Mouse (Mus musculus) R1 (cell line): ENCODE results near the gene Acacb.
A peak's percentile ranks its signal among the peaks of the same experiment; 100 is the strongest.

ENCODE experiments used
- DNase-seq: peaks from one replicate; pipeline ENCODE4 v3.0.0-alpha.2; 2018; ENCODE audit warnings: low read depth, low spot score

Acacb gene

DNA sequence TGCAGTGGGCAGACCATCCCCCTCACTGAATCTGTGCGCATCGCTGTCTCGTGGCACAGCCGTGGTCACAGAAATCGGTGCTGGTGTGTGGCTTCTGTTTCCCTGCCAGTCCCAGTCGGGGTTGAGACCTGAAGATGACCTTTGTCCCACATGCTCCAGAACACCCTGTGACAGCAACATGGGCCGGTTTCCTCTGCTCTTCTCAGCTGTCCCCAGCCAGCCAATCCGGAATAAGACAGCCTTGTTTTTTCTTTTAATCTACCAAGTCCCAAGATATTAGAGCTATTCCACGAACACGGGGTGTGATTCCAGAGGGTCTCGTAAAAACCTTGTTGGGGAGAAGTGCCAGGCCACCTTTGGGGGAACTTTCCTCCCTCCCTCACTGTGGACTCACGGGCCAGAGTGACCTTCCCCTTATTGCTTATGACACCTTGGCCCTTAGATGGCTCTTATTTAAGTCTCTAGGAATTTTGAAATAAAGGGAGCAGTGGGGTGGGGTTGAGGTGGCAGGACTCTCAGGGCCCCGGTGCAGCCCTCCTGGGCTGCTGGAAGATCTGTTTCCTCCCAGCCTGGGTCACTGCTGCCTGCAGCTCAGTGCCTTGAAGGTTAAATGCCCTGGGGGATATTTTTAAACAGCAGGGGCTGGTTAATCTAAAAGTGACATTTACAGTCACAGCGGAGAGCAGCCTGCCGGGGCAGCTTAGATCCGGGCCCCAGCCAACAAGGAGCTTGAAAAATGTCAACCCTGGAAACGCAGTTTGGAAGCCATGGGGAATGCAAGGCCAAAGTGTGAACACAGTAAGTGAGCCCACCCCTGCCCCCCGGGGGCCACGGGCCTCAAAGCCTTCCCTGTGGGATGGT lies at the start of gene Acacb:
TSS of gene Acacb (plus strand) at position 508 of the 861 bp plus-strand sequence.
- peak; percentile 52 for DNase-seq

DNA sequence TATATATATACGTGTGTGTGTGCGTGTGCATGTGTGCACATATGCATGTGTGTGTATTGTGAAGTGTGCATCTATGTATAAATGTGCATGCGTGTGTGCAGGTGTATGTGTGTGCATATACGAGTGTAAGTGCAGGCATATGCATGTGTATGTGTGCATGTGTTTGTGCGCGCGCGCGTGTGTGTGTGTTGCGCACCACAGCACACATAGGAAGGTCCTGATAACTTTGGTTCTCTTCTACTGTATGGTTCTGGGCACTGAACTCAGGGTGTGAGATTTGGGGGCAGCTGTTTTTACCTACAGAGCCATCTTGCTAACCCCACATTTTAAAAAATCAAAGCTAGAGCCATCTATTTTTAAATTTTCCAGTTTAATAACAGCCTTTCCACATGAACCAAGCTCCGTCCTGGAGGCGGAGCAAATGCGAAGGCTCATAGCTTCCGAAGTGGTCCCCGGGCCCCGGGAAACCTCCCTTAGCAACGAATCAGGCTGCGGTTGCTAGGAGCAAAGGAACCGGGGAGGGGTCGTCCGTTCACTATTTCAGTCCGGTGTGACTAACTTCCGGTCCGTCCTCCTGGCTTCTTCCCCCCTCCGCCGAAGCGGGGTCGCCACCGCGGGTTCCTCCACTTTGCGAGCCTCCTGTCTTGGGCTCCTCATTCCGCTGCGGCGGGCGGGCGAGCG lies 46.5 kb upstream of the Acacb start:
- DNase-seq, result peak; percentile 94

DNA sequence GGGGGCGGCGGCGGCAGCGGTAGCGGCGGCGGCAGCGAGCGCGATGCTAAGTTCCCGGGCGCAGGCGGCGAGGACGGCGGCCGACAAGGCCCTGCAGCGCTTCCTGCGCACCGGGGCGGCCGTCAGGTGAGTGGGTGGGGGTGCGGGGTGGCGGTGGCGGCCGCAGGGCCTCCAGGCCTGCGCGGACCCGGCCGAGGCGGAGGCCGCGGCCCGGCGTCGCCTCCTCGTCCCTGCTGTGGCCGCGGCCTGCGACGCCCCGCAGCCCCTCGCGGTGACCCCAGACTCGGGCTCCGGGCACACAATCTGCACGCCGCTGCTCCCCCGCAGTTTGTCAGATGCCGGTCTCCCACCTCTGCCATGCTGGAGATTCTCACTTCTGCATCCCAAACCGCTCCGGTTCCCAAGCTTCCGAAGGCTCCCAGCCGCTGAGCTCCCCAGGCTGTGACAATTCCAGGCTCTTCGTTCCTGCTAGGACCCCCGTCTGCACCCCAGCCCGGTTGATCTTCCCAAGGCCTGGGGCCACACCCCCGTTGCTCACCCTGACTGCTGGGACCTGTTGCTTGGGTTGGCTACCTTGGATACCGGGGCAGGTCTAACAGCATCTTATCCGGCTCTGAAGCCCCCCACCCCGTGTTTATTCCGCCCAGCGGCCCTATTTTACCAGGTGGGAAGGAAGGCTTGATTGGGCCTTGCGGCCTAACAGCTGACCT lies 45.8 kb upstream of the Acacb start:
- no peak for DNase-seq

DNA sequence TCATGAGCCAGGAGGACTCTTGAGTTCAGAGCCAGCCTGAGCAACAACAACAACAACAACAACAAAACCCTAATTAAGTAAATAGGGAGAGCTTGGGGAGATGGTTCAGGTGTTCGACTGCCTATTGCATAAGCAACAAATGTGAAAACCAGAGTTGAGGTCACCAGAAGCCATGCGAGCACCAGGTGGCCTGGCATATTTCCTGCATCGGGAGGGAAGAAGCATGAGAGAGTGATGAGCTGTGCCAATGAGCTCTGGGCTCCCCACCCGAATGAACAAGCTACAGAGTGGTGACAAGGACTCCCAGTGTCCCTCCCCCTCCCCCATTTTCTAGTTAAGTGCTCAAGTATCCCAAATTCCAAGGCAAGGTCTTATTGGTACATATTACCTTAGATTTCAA lies 44.5 kb upstream of the Acacb start:
- DNase-seq, result no peak

DNA sequence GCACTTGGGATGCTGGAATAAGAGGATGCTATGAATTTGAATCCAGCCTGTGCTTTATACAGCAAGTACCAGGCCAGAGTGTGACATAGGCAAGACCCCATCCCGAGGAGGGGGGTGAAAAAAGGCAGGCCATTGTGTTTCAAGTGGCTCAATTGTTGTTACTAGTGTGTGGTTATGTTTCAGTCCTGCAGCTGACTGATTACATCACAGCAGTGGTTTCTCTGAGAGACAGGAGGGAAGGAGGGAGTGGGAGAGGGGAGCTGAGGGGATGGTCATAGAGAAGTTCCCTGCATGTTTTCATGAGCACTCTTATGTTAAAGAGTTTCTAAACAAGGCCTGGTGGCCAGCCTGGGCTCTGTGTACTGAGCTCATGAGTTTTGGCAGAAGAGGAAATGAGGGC lies 43.5 kb upstream of the Acacb start:
- DNase-seq, result no peak

DNA sequence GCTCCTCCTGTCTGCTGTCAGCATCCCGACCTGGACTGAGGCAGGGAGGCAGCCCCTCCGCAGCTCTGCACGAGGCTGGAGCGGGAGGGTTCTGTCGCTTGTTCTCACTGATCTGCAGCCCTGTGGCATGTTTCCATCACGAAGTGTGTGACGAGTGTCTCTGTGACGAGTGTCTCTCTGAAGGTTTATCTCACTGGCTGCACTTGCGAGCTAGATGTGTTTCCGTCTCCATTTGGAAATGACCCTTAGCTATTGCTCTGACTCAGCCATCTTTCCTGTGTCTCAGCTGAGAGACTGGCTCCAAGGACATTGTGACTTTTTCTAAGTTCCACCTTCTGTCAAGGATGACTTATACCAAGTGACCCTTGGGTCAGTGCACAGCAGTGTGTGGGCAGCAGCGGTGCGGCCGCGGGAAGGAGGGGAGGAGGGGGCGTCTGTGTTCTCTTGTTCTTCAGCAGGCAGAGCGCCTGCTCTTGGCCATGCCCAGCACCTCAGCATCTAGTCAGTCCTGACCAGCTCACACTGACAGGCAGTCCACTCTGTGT lies 39.9 kb upstream of the Acacb start:
- no peak for DNase-seq

DNA sequence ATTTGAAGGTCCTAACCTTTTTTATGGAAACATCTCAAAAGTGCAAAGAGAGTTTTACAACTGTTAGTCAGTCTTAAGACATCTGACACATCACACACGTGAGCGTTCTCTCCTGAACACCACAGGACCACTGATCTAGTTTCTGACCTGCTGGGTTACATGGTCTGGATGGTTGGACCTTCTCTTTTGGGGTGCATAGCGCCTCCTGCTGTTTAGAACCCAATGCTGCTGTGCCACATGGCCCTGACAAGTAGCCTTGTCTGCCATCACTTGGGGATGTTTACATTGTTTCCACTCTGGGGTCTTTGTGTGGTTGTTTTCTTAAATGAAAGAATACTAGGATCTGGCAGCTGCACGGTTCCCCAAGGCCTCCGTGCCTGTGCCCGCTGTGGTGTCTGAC lies 33.0 kb upstream of the Acacb start:
- DNase-seq, result peak; percentile 57

DNA sequence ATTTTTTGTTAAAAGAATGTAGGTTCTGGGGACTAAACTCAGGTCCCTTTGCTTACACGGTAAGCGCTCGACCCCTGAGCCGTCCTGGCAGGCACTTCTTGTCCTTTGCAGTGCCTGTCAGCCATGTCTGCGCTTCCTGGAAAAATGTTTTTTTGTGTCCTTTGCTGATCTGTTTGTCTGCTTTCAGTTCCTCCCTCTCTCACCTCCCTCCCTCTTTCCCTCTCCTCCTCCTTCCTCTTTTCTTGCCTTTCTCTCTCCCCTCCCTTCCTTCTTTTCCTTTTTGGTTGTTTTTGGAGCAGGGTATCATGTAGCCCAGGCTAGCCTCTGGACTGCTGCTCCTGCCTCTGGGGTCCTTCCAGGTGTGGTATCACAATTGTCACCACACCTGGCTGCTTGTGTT lies 31.3 kb upstream of the Acacb start:
- no peak for DNase-seq

DNA sequence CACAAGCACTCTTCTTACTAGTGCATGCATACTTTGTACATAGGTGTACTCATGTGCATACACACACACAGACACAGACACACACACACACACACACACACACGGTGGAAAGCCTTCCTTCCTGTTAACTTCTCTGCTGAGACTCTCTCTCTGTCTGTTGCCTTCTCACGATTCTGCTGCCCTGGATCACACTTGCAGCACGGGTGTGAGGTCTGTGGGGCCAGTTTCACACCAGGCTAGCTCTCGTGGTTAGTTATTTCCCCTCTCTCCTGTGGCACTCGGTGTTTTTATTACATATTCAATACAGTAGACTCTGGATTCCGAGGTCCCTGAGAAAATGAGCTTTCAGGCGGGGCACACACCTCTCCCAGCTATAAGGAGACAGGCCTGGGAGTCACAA lies 29.7 kb upstream of the Acacb start:
- DNase-seq, result no peak

DNA sequence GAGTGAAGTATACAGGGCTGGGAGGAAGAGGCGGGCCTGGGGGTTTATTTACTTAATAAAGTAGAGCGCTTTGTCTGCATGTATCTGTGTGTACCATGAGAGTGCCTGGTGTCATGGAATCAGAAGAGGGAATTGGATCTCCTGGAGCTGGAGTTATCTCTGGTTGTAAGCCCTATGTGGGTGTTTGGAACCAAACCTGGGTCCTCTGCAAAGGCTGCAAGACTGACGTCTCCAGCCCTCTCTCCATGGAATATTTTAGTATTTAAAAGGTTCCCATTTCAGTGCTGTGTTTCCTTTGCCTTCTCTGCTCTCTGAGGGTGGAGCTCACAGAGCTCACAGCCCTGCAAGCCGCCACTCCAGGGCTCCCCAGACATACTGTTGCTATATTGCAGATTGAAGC lies 26.5 kb upstream of the Acacb start:
- DNase-seq, result no peak

DNA sequence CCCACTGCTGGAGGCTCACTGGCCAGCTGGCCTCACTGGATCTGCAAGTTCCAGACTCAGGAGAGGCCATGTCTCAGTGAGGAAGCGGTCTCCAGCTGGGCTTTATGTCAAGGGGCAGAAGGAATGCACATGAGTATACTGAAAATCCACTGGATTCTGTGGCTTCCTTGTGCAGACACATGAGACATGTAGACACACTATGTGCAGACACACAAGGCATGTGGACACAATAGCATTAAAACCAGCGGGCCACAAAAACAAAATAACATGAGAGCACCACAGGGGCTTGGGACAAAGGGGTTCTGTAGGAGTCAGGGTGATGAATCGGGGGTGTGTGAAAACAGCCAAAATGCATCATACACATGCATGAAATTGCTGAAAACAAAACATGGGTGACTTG lies 20.3 kb upstream of the Acacb start:
- no peak for DNase-seq

DNA sequence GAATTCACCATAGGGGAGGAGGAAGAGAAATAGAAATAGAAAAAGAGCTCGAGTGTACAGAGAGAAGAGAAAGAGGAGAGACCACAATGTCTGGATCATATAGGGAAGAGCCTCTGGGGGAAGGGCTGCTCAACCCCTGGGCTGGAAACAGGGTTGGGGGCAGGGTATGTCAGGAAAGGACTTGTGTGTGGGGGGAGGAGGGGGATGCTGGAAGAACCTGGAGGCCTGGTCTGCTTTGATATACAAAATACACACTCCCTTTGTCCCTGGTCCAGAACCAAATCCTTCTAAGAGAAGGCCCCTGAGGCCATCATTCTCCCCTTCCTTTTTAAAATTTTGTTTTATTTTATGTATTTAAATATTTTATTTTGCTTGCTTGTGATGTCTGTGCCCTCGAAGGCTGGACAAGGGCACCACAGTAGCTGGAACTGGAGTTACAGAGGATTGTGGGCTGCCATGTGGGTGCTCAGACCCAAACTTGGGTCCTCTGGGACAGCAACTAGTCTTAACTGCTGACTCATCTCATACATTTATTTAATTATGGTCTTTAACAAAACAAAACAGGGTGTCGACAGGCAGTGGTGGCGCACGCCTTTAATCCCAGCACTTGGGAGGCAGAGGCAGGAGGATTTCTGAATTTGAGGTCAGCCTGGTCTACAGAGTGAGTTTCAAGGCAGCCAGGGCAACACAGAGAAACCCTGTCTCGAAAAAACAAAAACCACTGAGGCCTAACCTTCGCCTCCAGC lies 19.7 kb upstream of the Acacb start:
- DNase-seq, result peak; percentile 64

DNA sequence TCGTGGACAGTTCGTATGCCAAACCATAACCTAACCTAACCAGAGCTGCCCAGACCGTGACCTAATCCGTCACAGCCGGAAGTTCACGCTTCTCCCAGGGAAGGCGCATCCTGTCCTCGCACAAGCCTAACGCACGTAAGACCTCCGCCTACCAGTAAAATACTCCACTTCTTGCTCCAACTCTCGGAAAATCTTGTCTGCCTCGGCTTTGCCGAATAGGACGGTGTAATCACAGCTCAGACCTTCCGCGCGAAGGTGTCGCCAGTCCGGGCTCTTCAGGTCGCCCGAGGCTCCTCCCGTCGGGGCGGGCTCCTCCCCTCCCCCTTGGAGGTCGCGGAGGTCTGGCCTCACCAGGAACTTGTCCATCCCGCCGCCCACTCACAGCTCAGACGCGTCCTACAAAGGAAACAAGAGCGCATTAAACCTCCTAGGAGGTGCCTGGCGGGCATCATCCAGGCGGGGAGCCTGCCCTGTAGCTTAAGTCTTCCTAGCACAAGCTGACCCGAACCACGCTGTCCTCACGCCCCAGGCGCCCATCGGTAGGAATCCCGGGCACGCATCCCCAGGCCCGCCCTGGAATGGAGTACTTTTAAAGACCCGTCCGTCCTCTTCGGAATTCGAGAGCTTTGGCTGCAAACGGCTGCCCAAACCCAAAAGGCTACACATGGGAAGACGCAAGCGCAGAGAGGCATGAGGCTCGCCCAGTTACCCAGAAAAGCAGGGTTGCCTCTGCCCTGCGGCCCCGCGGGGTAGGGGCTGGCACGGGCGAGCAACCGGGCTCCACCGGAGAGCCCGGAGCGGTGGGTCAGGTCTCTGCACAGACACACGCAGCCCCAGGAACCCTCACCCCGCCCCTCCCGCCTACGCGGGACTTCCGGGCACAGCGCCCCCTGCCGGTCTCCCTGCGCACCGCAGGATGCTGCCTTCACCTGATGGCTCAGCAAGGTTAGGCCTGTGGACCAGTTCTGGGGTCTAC lies 18.7 kb upstream of the Acacb start, which contains the start of gene Alkbh2:
TSS of gene Alkbh2 (minus strand) at position 845 of the 976 bp plus-strand sequence.
- peak; percentile 93 for DNase-seq

DNA sequence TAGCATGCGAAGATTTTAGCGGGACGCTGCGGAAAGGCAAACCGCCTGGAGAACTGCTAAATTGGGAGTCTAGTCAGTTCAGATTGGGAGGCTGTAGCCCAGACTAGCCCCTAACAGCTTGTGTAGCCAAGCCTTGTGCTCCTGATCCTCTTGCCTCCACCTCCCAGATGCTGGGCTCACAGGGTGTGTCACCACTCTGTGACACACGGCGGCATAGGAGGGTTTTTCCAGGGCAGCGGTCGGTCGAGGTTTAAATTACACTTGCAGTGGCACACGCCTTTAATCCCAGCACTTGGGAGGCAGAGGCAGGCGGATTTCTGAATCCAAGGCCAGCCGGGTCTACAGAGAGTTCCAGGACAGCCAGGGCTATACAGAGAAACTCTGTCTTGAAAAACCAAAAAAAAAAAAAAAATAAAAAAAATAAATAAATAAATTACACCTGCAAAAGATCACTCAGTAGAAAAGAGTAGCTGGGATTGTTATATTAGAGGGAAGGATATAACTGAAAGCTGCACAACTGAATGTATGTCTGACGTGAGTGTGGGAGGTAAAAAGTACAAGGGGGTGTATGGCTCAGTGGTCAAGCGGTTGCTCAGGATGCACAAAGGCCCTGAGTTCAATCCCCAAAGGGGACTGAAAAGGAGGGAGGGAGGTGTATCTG lies 16.7 kb upstream of the Acacb start:
- no peak for DNase-seq

DNA sequence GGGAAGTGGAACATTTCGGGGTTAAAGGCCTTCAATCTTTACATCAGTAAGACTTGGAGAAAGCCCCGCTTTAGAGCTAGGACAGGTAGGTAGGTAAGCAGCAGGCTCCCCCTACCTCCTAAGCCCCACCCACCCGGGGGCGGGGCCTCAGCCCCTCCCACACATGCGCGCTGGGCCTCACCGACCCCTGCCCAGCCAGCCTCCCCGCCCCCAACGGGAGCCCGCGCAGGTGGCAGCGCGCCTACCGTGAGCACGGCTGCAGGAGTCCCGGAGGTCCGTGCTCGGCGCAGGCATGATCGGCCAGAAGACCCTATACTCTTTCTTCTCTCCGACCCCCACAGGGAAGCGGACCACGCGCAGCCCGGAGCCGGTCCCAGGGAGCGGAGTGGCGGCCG lies 16.1 kb upstream of the Acacb start, which contains the start of gene Ung:
TSS of gene Ung (plus strand) at position 176 of the 395 bp plus-strand sequence.
- peak; percentile 88 for DNase-seq

DNA sequence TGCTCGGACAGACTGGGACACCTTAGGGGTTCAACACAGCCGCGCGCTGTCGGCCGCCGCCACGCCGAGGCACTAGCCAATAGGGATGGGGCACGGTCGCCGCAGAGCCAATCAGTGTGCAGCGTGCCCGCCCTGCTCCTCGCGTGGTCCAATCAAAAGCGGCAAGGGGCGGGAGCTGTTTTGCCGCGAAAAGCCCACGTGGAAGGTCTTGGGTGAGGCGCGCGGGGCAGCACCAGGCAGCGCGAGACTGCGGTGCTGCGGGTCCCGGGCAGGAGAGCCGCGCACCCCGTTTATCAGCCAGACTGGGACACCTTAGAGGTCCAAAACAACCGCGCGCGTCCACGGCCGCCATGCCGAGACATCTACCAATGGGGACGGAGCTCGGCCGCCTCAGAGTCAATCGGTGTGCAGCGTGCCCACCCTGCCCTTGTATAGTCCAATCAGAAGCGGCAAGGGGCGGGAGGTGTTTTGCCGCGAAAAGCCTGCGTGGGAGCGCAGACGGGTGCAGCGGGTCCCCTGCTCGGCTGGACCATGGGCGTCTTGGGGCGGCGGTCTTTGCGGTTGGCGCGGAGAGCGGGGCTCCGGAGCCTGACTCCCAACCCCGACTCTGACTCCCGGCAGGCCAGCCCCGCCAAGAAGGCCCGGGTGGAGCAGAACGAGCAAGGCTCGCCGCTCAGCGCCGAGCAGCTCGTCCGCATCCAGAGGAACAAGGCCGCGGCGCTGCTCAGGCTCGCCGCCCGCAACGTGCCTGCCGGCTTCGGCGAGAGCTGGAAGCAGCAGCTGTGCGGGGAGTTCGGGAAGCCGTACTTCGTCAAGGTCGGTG lies 15.4 kb upstream of the Acacb start:
- peak; percentile 96 for DNase-seq

DNA sequence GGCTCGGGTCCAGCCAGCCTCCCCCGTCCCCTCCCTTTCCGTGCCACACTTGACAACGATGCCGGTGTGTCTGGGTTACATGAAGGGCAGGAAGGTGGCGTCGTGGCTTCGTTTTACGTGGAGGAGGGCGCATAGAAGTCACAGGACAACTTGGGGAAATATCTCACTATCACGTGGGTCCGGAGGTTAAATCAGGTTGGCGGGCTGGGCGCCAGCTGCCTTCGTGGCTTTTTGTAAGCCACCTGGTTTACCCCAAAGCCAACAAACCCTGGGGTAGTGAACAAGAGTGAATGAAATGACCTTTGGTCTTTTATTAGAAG lies 14.9 kb upstream of the Acacb start:
- peak; percentile 84 for DNase-seq

DNA sequence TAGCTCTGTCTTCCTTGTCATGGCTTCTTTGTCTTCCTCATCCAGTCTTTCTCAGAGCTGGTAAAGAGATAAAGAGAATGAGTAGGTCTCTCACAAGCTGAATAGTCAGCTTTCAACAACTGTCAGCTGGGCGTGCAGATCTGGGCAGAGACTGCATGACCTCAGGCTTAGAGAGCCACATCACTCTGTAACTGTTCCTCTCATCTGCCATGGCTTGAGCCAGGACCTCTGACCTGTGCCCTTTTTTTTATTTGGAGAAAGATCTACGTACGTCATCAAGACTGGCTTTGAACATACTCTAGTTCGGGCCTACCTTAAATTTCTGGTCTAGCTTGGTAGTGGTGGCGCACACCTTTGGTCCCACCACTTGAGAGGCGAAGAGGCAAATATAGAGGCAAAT lies 13.5 kb upstream of the Acacb start:
- no peak for DNase-seq

DNA sequence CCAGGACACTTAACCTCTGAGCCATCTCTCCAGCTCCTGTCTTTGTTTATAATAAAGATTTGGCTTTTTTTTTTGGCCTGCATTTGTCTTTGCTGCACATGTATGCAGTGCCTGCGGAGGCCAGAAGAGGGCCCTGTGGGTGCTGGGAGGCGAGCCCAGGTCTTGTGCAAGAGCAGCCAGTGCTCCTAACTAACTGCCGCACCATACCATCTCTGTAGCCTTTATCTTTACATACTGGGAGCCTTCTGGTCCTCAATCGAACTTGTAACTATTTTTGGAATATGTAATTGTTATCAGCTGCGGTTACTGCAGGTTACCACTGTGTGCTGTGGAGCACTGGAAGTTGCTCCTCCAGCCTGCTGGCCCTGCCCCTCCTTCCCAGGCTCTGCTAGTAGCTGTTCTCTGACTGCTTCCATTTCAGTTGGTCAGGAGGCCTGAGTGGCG lies 12.2 kb upstream of the Acacb start:
- DNase-seq, result peak; percentile 58
